Mouse (Mus musculus): ENCODE results near the gene Cdk15.

DNA sequence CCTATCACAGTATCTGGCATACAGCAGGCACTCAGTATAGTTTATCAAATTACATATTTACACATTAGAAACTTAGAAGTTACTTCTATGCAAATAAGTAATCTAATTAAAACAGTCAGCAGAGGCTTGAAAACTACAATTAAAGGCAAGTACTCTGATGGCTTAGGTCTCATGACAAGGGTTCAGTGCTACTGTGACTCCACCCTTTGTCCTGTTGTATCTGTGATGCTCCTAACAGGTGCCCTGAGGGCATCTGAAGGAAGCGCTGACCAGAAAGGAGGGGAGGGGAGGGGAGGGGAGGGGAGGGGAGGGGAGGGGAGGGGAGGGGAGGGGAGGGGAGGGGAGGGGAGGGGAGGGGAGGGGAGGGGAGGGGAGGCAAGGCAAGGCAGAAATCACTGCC lies 43.8 kb upstream of the Cdk15 start:
- TF ChIP-seq POLR2A (IDR thresholded peaks at IDR 0.05; ENCODE audit: insufficient read depth, low read length) (no peak), CTCF (IDR thresholded peaks at IDR 0.05; ENCODE audit: low read depth, low read length) (no peak)
